Mouse (Mus musculus): ENCODE measurements around the gene Ddx19a. TPM values are rescaled to one million over a fixed set of nuclear protein-coding genes. Genes with fewer than 3 reads are reported as not detected.
A peak's percentile ranks its signal among the peaks of the same experiment; 100 is the strongest.

Ddx19a gene
- total and polyA plus RNA-seq, 3 experiments, result 23.1 to 107 (median 28.8) TPM

- peak; percentile 95 for TF ChIP-seq BHLHE40 (IDR thresholded peaks at IDR 0.05; ENCODE audit: low read depth, low read length)
- no peak for TF ChIP-seq CTCF (conservative IDR thresholded peaks at IDR 0.05 in 1 of 2, IDR thresholded peaks at IDR 0.05 in 1 of 2; ENCODE audit: low read depth in 2 of 2, low read length in 2 of 2)
- peak; percentile 56 for TF ChIP-seq EP300 (IDR thresholded peaks at IDR 0.05; ENCODE audit: low read length)
- TF ChIP-seq TBP (conservative IDR thresholded peaks at IDR 0.05; ENCODE audit: low read depth, low read length), result peak; percentile 91
Measured at GRCm38 (mm10) chr8:111033482-111034215, 36.0 kb upstream of the Ddx19a start (continued).

DNA sequence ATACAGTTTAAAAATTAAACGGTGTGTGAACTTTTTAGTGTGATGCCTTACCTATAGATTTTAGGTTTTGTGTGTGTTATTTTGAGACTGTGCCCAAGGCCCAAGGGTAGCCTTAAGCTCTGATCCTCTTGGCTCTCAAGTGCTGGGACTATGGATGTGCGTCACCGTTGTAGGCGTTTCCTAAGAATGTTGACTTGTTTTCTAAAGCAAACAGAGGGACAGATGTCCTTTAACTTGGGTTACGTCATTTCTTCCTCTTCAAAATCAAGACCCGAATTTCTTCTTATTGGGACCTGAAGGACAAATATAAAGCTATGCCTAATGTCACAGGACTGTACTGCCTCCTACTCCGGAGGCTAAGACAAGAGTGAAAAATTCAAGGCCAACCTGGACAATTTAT, 35.3 kb upstream of the Ddx19a start, which contains the start of gene Aars:
TSS of gene Aars (plus strand) at position 229 of the 400 bp plus-strand sequence.
- H3K27ac ChIP-seq (ENCODE audit: insufficient read depth, low read depth), result peak within 1 kb of the TSS; percentile 43; the same call in 1 of the 2 replicates
- dilution Hi-C loops (cut with MboI; ENCODE audit: extremely low pct_ligation_motif_present, extremely low pct_unique_long_range_greater_than_20kb, low sequenced_read_pairs) (no loop called here), in situ Hi-C loops (cut with MboI; ENCODE audit: low pct_ligation_motif_present, low pct_unique_long_range_greater_than_20kb, low sequenced_read_pairs) (no loop called here)
- 0 out of 2 replicates have a peak within 1 kb of the TSS, but pooled peaks have one; percentile 32 for H3K4me2 ChIP-seq (ENCODE audit: insufficient read depth, low read depth, poor library complexity, severe bottlenecking)
- no peaks in the 10 kb centered on the region for H3K9me3 ChIP-seq (replicated peaks; ENCODE audit: low read length)
- TF ChIP-seq ZNF384 (IDR thresholded peaks at IDR 0.05; ENCODE audit: low read depth, low read length) (no peak), MAFK (IDR thresholded peaks at IDR 0.05; ENCODE audit: insufficient replicate concordance, low read length) (no peak), RAD21 (IDR thresholded peaks at IDR 0.05; ENCODE audit: low read depth, low read length) (no peak), USF1 (IDR thresholded peaks at IDR 0.05; ENCODE audit: low read depth, low read length) (no peak), NRF1 (IDR thresholded peaks at IDR 0.05; ENCODE audit: low read depth, low read length) (no peak), IRF4 (IDR thresholded peaks at IDR 0.05; ENCODE audit: low read depth, low read length) (no peak), NELFE (IDR thresholded peaks at IDR 0.05; ENCODE audit: low read depth, low read length) (no peak), MEF2A (IDR thresholded peaks at IDR 0.05; ENCODE audit: borderline replicate concordance, low read depth, low read length) (no peak), KAT2A (IDR thresholded peaks at IDR 0.05; ENCODE audit: insufficient replicate concordance, low read length) (no peak), UBTF (IDR thresholded peaks at IDR 0.05; ENCODE audit: low read depth, low read length) (no peak), POLR2AphosphoS2 (IDR thresholded peaks at IDR 0.05; ENCODE audit: low read depth, low read length) (no peak), MAZ (IDR thresholded peaks at IDR 0.05; ENCODE audit: low read depth, low read length) (no peak), ELF1 (IDR thresholded peaks at IDR 0.05; ENCODE audit: low read depth, low read length) (no peak), ZKSCAN1 (IDR thresholded peaks at IDR 0.05; ENCODE audit: borderline replicate concordance, low read depth, low read length) (no peak), MAX (IDR thresholded peaks at IDR 0.05; ENCODE audit: low read length) (no peak), TBP (conservative IDR thresholded peaks at IDR 0.05; ENCODE audit: low read depth, low read length) (no peak), POLR2A (IDR thresholded peaks at IDR 0.05; ENCODE audit: low read depth, low read length) (no peak), ETS1 (conservative IDR thresholded peaks at IDR 0.05; ENCODE audit: low read depth, low read length) (no peak), ZMIZ1 (IDR thresholded peaks at IDR 0.05; ENCODE audit: low read depth, low read length) (no peak), GABPA (IDR thresholded peaks at IDR 0.05; ENCODE audit: insufficient replicate concordance, low read depth, low read length) (no peak)
- no peaks in the 10 kb centered on the region for H3K27me3 ChIP-seq (replicated peaks)
- H3K79me2 ChIP-seq (replicated peaks; ENCODE audit: control insufficient read depth, extremely low read depth, insufficient read depth, poor library complexity, severe bottlenecking), result peaks cover 39% of the 10 kb centered on the region
- H3K36me3 ChIP-seq (replicated peaks in 1 of 2; ENCODE audit: control insufficient read depth in 1 of 2, insufficient read depth in 1 of 2, low read length in 1 of 2), result peaks cover 20 to 31% of the 10 kb centered on the region in 2 experiments
- DNase-seq (ENCODE audit: extremely low read depth), result no peak
- peak within 1 kb of the TSS; percentile 71 to 92 (median 74) for H3K4me3 ChIP-seq (replicated peaks in 1 of 3; ENCODE audit: low read depth in 2 of 3, low read length in 2 of 3, poor library complexity in 1 of 3)
- peaks cover 5 to 45% of the 10 kb centered on the region in 2 experiments; a peak in 3 of 4 replicates for H3K4me1 ChIP-seq (ENCODE audit: control insufficient read depth in 1 of 2, insufficient read depth in 2 of 2)
- peak within 1 kb of the TSS; percentile 100 for H3K9ac ChIP-seq (ENCODE audit: insufficient read depth, low read depth)

Measured in CH12.LX (cell line).